Mouse (Mus musculus) lung, adult 2 months (tissue): ENCODE results near the gene Cyp4f14.

Experiments used
- CTCF ChIP-seq: fragments of 200-500 bp; IDR thresholded peaks from 2 replicates; pipeline ENCODE4 v1.5.1; 2011; ENCODE audit warnings: mild to moderate bottlenecking, low read length, control low read depth; ENCODE audit not compliant: insufficient read depth
- POLR2A ChIP-seq: fragments of 200-500 bp; IDR thresholded peaks from 2 replicates; pipeline ENCODE4 v1.6.1; 2011; ENCODE audit warnings: low read depth, mild to moderate bottlenecking, control low read depth, low read length, borderline replicate concordance; ENCODE audit errors: extremely low read depth

- no peak for TF ChIP-seq CTCF
- no peak for TF ChIP-seq POLR2A
These were observed 39.5 kb downstream of the Cyp4f14 start for GRCm38 (mm10) chr17:32877471-32878171.
